Mouse (Mus musculus): Measurements from ENCODE around the gene Bdh1. TPM values are rescaled to one million over a fixed set of nuclear protein-coding genes. Genes with fewer than 3 reads are reported as not detected.

Gene Bdh1
- 8.7 to 11.5 TPM (median 9.6 TPM) in 4 replicates for total RNA-seq (2023)

DNA sequence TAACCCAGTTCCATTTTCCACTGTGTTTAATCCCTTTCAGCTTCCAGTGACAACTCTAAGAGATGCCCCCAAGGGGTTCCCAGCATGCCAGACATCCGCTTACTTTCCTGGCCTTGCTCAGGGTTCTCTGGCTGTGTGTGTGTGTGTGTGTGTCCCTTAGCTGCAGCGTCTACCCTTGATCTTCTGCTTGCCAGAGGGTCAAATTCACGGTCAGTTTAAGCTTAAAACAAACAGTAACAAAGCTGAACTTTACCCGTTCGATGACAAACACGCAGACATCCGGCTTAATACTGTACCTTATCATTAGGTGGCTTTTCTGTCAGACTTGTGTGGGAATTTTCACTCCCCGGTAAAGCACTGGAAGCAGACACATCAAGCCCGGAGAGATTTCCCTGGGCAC, at the start of gene Bdh1:
Gene Bdh1 (plus strand): TSS at position 281 of the 400 bp plus-strand sequence.

Other genes starting within 250 kb of the Bdh1 start
- 63.2 to 68.3 TPM (median 66.9 TPM) in 4 replicates for gene Acap2, start 221.0 kb upstream of the Bdh1 start, total RNA-seq (2023)
- 53.3 to 62.6 TPM (median 57.2 TPM) in 4 replicates for gene Ppp1r2, start 147.0 kb upstream of the Bdh1 start, total RNA-seq (2023)
- not detected in 4 replicates for gene Apod, start 107.5 kb upstream of the Bdh1 start, total RNA-seq (2023)
- 74.7 to 89.9 TPM (median 80.3 TPM) in 4 replicates for gene Dlg1, start 241.2 kb downstream of the Bdh1 start, total RNA-seq (2023)

Data from B cell, adult 62 days (primary cell).